Mouse (Mus musculus): ENCODE measurements around the gene Rmdn2. TPM values are rescaled to one million over a fixed set of nuclear protein-coding genes. Genes with fewer than 3 reads are reported as not detected.

Rmdn2 gene
- polyA plus RNA-seq, 1 experiment, result 7.3 TPM

- Histone ChIP-seq H3K4me3 (ENCODE audit: insufficient read depth, low read length) (no peak overlapping the region), H3K4me1 (ENCODE audit: control insufficient read depth, insufficient read depth, low read length) (no peaks in the 10 kb centered on the region), H3K27ac (ENCODE audit: insufficient read depth, low read depth, low read length) (no peak overlapping the region)
- TF ChIP-seq POLR2A (IDR thresholded peaks at IDR 0.05; ENCODE audit: borderline replicate concordance, low read depth, low read length), result no peak
- TF ChIP-seq CTCF (IDR thresholded peaks at IDR 0.05; ENCODE audit: low read depth, low read length), result no peak
Observed at GRCm38 (mm10) chr17:79728585-79729503, 117.2 kb downstream of the Rmdn2 start.

- Histone ChIP-seq H3K4me1 (ENCODE audit: control insufficient read depth, insufficient read depth, low read length) (no peaks in the 10 kb centered on the region), H3K4me3 (ENCODE audit: insufficient read depth, low read length) (no peak overlapping the region), H3K27ac (ENCODE audit: insufficient read depth, low read depth, low read length) (no peak overlapping the region)
- TF ChIP-seq CTCF (IDR thresholded peaks at IDR 0.05; ENCODE audit: low read depth, low read length) (no peak), POLR2A (IDR thresholded peaks at IDR 0.05; ENCODE audit: borderline replicate concordance, low read depth, low read length) (no peak)
Observed at GRCm38 (mm10) chr17:79730988-79731387, 119.3 kb downstream of the Rmdn2 start.

GRCm38 (mm10) chr17:79733039-79733438 lies 121.4 kb downstream of the Rmdn2 start:
- no peak overlapping the region for H3K27ac ChIP-seq (ENCODE audit: insufficient read depth, low read depth, low read length)
- no peak overlapping the region for H3K4me3 ChIP-seq (ENCODE audit: insufficient read depth, low read length)
- H3K4me1 ChIP-seq (ENCODE audit: control insufficient read depth, insufficient read depth, low read length), result no peaks in the 10 kb centered on the region
- TF ChIP-seq POLR2A (IDR thresholded peaks at IDR 0.05; ENCODE audit: borderline replicate concordance, low read depth, low read length) (no peak), CTCF (IDR thresholded peaks at IDR 0.05; ENCODE audit: low read depth, low read length) (no peak)

- no peak overlapping the region for H3K4me3 ChIP-seq (ENCODE audit: insufficient read depth, low read length)
- H3K27ac ChIP-seq (ENCODE audit: insufficient read depth, low read depth, low read length), result no peak overlapping the region
Observed at GRCm38 (mm10) chr17:79737598-79737997, 125.9 kb downstream of the Rmdn2 start.

GRCm38 (mm10) chr17:79738847-79739498 lies 127.3 kb downstream of the Rmdn2 start:
- Histone ChIP-seq H3K4me1 (ENCODE audit: control insufficient read depth, insufficient read depth, low read length) (no peaks in the 10 kb centered on the region), H3K4me3 (ENCODE audit: insufficient read depth, low read length) (no peak overlapping the region), H3K27ac (ENCODE audit: insufficient read depth, low read depth, low read length) (no peak overlapping the region)
- TF ChIP-seq POLR2A (IDR thresholded peaks at IDR 0.05; ENCODE audit: borderline replicate concordance, low read depth, low read length) (no peak), CTCF (IDR thresholded peaks at IDR 0.05; ENCODE audit: low read depth, low read length) (no peak)

More at GRCm38 (mm10) chr17:79737598-79737997, 125.9 kb downstream of the Rmdn2 start:
- H3K4me1 ChIP-seq (ENCODE audit: control insufficient read depth, insufficient read depth, low read length), result no peaks in the 10 kb centered on the region
- TF ChIP-seq POLR2A (IDR thresholded peaks at IDR 0.05; ENCODE audit: borderline replicate concordance, low read depth, low read length) (no peak), CTCF (IDR thresholded peaks at IDR 0.05; ENCODE audit: low read depth, low read length) (no peak)

- Histone ChIP-seq H3K4me3 (ENCODE audit: insufficient read depth, low read length) (no peak overlapping the region), H3K4me1 (ENCODE audit: control insufficient read depth, insufficient read depth, low read length) (no peaks in the 10 kb centered on the region), H3K27ac (ENCODE audit: insufficient read depth, low read depth, low read length) (no peak overlapping the region)
- no peak for TF ChIP-seq POLR2A (IDR thresholded peaks at IDR 0.05; ENCODE audit: borderline replicate concordance, low read depth, low read length)
- no peak for TF ChIP-seq CTCF (IDR thresholded peaks at IDR 0.05; ENCODE audit: low read depth, low read length)
Observed at GRCm38 (mm10) chr17:79742635-79743034, 131.0 kb downstream of the Rmdn2 start.

Other genes with a start within 250 kb of the Rmdn2 start
- gene Cyp1b1, start 103.2 kb downstream of the Rmdn2 start, polyA plus RNA-seq (2012; ENCODE audit: insufficient read depth, insufficient read length, missing spikeins), result 2.6 and 2.8 TPM in 2 replicates

All from bone marrow macrophage, adult 2 months (primary cell).